Mouse (Mus musculus) ES-Bruce4 (cell line): ENCODE results near the gene Pde9a. TPM values are rescaled to one million over a fixed set of nuclear protein-coding genes. Genes with fewer than 3 reads are reported as not detected.

Experiments used
- H3K27ac ChIP-seq: 2 replicates; pipeline ENCODE4 v1.5.1; 2012; ENCODE audit warnings: low read length, inconsistent platforms; ENCODE audit not compliant: insufficient read depth
- H3K27me3 ChIP-seq: 2 replicates; pipeline ENCODE4 v1.6.1; 2012; ENCODE audit warnings: mild to moderate bottlenecking, low read length, inconsistent platforms; ENCODE audit not compliant: control insufficient read depth, poor library complexity, insufficient read depth, severe bottlenecking
- H3K36me3 ChIP-seq: 2 replicates; pipeline ENCODE4 v1.6.1; 2012; ENCODE audit warnings: inconsistent platforms, mild to moderate bottlenecking, low read length, moderate library complexity; ENCODE audit not compliant: control insufficient read depth, poor library complexity, insufficient read depth, severe bottlenecking
- H3K4me1 ChIP-seq: one replicate; pipeline ENCODE4 v1.8.1; 2011; ENCODE audit warnings: low read length; ENCODE audit not compliant: control insufficient read depth, insufficient read depth
- H3K4me3 ChIP-seq: 2 replicates; pipeline ENCODE4 v1.5.1; 2011; ENCODE audit warnings: low read depth, mild to moderate bottlenecking, low read length
- H3K9ac ChIP-seq: 2 replicates; pipeline ENCODE4 v1.6.1; 2012; ENCODE audit warnings: low read depth, mild to moderate bottlenecking, inconsistent platforms; ENCODE audit not compliant: poor library complexity, severe bottlenecking
- H3K9me3 ChIP-seq: replicated peaks from 2 replicates; pipeline ENCODE4 v1.6.1; 2012; ENCODE audit warnings: mild to moderate bottlenecking, low read length, inconsistent platforms; ENCODE audit not compliant: control insufficient read depth, poor library complexity, insufficient read depth, severe bottlenecking
- CTCF ChIP-seq: IDR thresholded peaks from one replicate; pipeline ENCODE4 v1.8.1; 2011; ENCODE audit warnings: low read depth, low read length
- EP300 ChIP-seq: IDR thresholded peaks from 2 replicates; pipeline ENCODE4 v1.6.1; 2011; ENCODE audit warnings: low read depth, low read length; ENCODE audit not compliant: insufficient read depth
- POLR2A ChIP-seq: IDR thresholded peaks from one replicate; pipeline ENCODE4 v1.8.1; 2011; ENCODE audit warnings: low read length; ENCODE audit not compliant: insufficient read depth
- polyA plus RNA-seq: library from polyadenylated mRNA; stranded (reverse); fragments of >200 nt; gene quantifications from 2 replicates; pipeline ENCODE4 v1.2.4, GENCODE M21; 2011; ENCODE audit warnings: low read depth; ENCODE audit not compliant: missing spikeins, insufficient read depth, insufficient read length

Gene Pde9a
- polyA plus RNA-seq, 1 experiment: 11.0 TPM

- no peaks in the 10 kb centered on the region for H3K27me3 ChIP-seq
- no peak overlapping the region for H3K9ac ChIP-seq
- peaks cover 22% of the 10 kb centered on the region for H3K36me3 ChIP-seq
- TF ChIP-seq POLR2A: no peak
- no peak for TF ChIP-seq CTCF
- no peak for TF ChIP-seq EP300
- H3K4me3 ChIP-seq: no peak overlapping the region
- peaks cover 3% of the 10 kb centered on the region for H3K4me1 ChIP-seq
- no peaks in the 10 kb centered on the region for H3K9me3 ChIP-seq
- no peak overlapping the region for H3K27ac ChIP-seq
These were observed 120.3 kb downstream of the Pde9a start for GRCm38 (mm10) chr17:31506282-31506681.

- Histone ChIP-seq H3K27ac (no peak overlapping the region), H3K27me3 (no peaks in the 10 kb centered on the region), H3K9me3 (no peaks in the 10 kb centered on the region), H3K4me3 (no peak overlapping the region), H3K9ac (peak overlapping the region; percentile 87), H3K4me1 (no peaks in the 10 kb centered on the region), H3K36me3 (peaks cover 22% of the 10 kb centered on the region)
- no peak for TF ChIP-seq POLR2A
- TF ChIP-seq EP300: no peak
- no peak for TF ChIP-seq CTCF
These were observed 124.9 kb downstream of the Pde9a start for GRCm38 (mm10) chr17:31510944-31511343.

- H3K9ac ChIP-seq: peak overlapping the region; percentile 87
- H3K36me3 ChIP-seq: peaks cover 22% of the 10 kb centered on the region
- no peaks in the 10 kb centered on the region for H3K4me1 ChIP-seq
- H3K27ac ChIP-seq: peak overlapping the region; percentile 52
- TF ChIP-seq EP300 (peak; percentile 24; the same call in 1 of the 2 replicates), POLR2A (peak; percentile 49), CTCF (no peak)
- no peaks in the 10 kb centered on the region for H3K9me3 ChIP-seq
- no peaks in the 10 kb centered on the region for H3K27me3 ChIP-seq
- peak overlapping the region; percentile 87 for H3K4me3 ChIP-seq
These were observed 125.9 kb downstream of the Pde9a start for GRCm38 (mm10) chr17:31511792-31512495.

GRCm38 (mm10) chr17:31512593-31512992 is 126.6 kb downstream of the Pde9a start:
- H3K9me3 ChIP-seq: no peaks in the 10 kb centered on the region
- no peaks in the 10 kb centered on the region for H3K27me3 ChIP-seq
- peak overlapping the region; percentile 87 for H3K9ac ChIP-seq
- H3K27ac ChIP-seq: no peak overlapping the region; the same call in 1 of the 2 replicates
- TF ChIP-seq EP300 (no peak), POLR2A (no peak), CTCF (no peak)
- peak overlapping the region; percentile 87 for H3K4me3 ChIP-seq
- H3K36me3 ChIP-seq: peaks cover 21% of the 10 kb centered on the region
- no peaks in the 10 kb centered on the region for H3K4me1 ChIP-seq

- Histone ChIP-seq H3K27ac (no peak overlapping the region), H3K4me3 (no peak overlapping the region), H3K4me1 (no peaks in the 10 kb centered on the region), H3K9me3 (no peaks in the 10 kb centered on the region), H3K27me3 (no peaks in the 10 kb centered on the region), H3K9ac (no peak overlapping the region), H3K36me3 (peaks cover 4% of the 10 kb centered on the region)
- TF ChIP-seq POLR2A (no peak), EP300 (no peak), CTCF (no peak)
These were observed 128.7 kb downstream of the Pde9a start for GRCm38 (mm10) chr17:31514696-31515095.

- TF ChIP-seq EP300: no peak
- TF ChIP-seq POLR2A: no peak
- TF ChIP-seq CTCF: no peak
- peak overlapping the region; percentile 70 for H3K4me3 ChIP-seq
- H3K36me3 ChIP-seq: peaks cover 2% of the 10 kb centered on the region; the same call in 1 of the 2 replicates
- no peaks in the 10 kb centered on the region for H3K27me3 ChIP-seq
- no peaks in the 10 kb centered on the region for H3K4me1 ChIP-seq
- no peaks in the 10 kb centered on the region for H3K9me3 ChIP-seq
- no peak overlapping the region for H3K9ac ChIP-seq
- H3K27ac ChIP-seq: no peak overlapping the region
These were observed 133.4 kb downstream of the Pde9a start for GRCm38 (mm10) chr17:31519344-31519945.
